11 mouse cellular contexts compared by ENCODE assay signal in the genomic region with DNA sequence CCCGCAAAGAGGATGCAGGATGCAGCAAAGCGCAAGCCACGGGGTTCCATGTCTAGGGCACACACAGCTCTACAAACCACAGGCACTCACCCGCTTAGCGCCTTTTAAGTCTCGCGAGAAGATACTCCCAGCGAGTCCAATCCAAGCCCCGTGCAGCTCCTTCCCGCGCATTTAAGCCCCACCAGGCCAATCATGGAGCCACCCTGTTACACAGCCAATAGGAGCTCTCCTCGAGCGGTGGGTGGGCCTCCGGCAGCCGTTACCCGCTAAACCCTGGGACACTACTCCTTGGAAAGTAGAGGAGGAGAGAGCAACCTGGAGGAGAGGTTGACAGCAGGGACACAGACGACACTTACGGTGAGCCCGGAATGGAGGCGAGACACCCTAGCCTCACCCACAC. TPM values are rescaled to one million over a fixed set of nuclear protein-coding genes. Genes with fewer than 3 reads are reported as not detected.
DNase-seq lines count a peak whose midpoint lies in the region; ATAC-seq lines count a peak whose summit lies in the region.
"Had no signal": no experiment of that assay in that cellular context is flagged by ENCODE, and none has a peak within 500 bp of the region (broad histone marks: within the 10 kb centered on the region; RNA-seq: fewer than 3 reads in every experiment).

Rbm44 (plus strand) TSS at position 277 of the 400 bp plus-strand sequence.

- WGBS in heart, embryonic 15.5 days, result 53% methylated on average over 20 of the region's 20 CpGs
- 61% methylated on average over 20 of the region's 20 CpGs for WGBS in liver, embryonic 13.5 days (ENCODE audit: insufficient replicate concordance)

- no peaks in the 10 kb centered on the region for H3K27me3 ChIP-seq in heart, embryonic 15.5 days
- H3K27me3 ChIP-seq in liver, embryonic 13.5 days, result no peaks in the 10 kb centered on the region
- H3K27me3 ChIP-seq: CH12.LX had no signal

- DNase-seq in heart, postnatal 25 days (ENCODE audit: low spot score), result no peak
- peak; percentile 1 for DNase-seq in brain, embryonic 18.5 days (ENCODE audit: low read depth, low spot score)
- DNase-seq in liver, embryonic 13.5 days, result no peak
- no peak for DNase-seq in adrenal gland, adult 18-20 months (ENCODE audit: low spot score in 2 of 2)
- no peak for DNase-seq in layer of hippocampus, postnatal 14 days (ENCODE audit: low spot score in 2 of 2)
- DNase-seq in right cerebral cortex, adult 18-20 months, result no peak
- DNase-seq: kidney, postnatal 36 days; lung, postnatal 10 days had no signal

- H3K4me2 ChIP-seq in heart, embryonic 15.5 days, result peak within 1 kb of the TSS; percentile 38
- H3K4me2 ChIP-seq in liver, embryonic 13.5 days, result peak within 1 kb of the TSS; percentile 28

- peak; percentile 62 for ATAC-seq in heart, embryonic 15.5 days (replicated peaks; ENCODE audit: insufficient number of reproducible peaks, insufficient read depth, low FRiP score, low read depth)
- peak; percentile 81 for ATAC-seq in CD4-positive, CD25-positive, alpha-beta regulatory T cell, adult 4 months
- peak; percentile 82 for ATAC-seq in liver, embryonic 13.5 days (ENCODE audit: low read depth)

- intact Hi-C loops in heart, postnatal 25 days (cut with DNase I), result no loop called here

- H3K27ac ChIP-seq in heart, embryonic 15.5 days, result no peak within 1 kb of the TSS
- no peak within 1 kb of the TSS for H3K27ac ChIP-seq in liver, embryonic 13.5 days

- H3K36me3 ChIP-seq in heart, embryonic 15.5 days, result no peaks in the 10 kb centered on the region
- no peaks in the 10 kb centered on the region for H3K36me3 ChIP-seq in liver, embryonic 13.5 days

- peak within 1 kb of the TSS; percentile 33 for H3K4me3 ChIP-seq in heart, embryonic 15.5 days
- H3K4me3 ChIP-seq in liver, embryonic 13.5 days (replicated peaks), result peak within 1 kb of the TSS; percentile 19

- no peak within 1 kb of the TSS for H3K9ac ChIP-seq in heart, embryonic 15.5 days
- no peak within 1 kb of the TSS for H3K9ac ChIP-seq in liver, embryonic 13.5 days

- H3K4me1 ChIP-seq in heart, embryonic 15.5 days (replicated peaks), result no peaks in the 10 kb centered on the region
- no peaks in the 10 kb centered on the region for H3K4me1 ChIP-seq in liver, embryonic 13.5 days (replicated peaks)

- no peaks in the 10 kb centered on the region for H3K9me3 ChIP-seq in heart, embryonic 15.5 days (replicated peaks)
- no peaks in the 10 kb centered on the region for H3K9me3 ChIP-seq in liver, embryonic 13.5 days (replicated peaks)

RNA-seq across cellular contexts. Expression of gene Rbm44, which starts in this region (rescaled TPM):
- polyA plus RNA-seq in heart, embryonic 15.5 days (2015; fragmentation: Nextera tagmentation; extraction: Ambion mirVana), result 3.3 and 4.0 TPM in 2 replicates
- under 1 TPM in 1 of 2 experiments, not detected in 1; 0.10 TPM for total RNA-seq in heart, postnatal 25 days (2021)
- 1 to 10 TPM in 1 of 2 experiments, under 1 TPM in 1; 0.83 to 2.2 TPM for polyA plus RNA-seq in CD4-positive, CD25-positive, alpha-beta regulatory T cell, adult 4 months (2017; shearing (Covaris generic))
- 1.2 and 1.8 TPM in 2 replicates for polyA plus RNA-seq in liver, embryonic 13.5 days (2015; fragmentation: Nextera tagmentation; extraction: Ambion mirVana)
- not detected for total RNA-seq in adrenal gland, adult 18-20 months (2021)
- not detected for total RNA-seq in layer of hippocampus, postnatal 14 days (2021)
